Mouse (Mus musculus) lung, adult 2 months (tissue): Measurements from ENCODE around the gene Llgl2.

Source experiments
- CTCF ChIP-seq: fragments of 200-500 bp; IDR thresholded peaks from 2 replicates; pipeline ENCODE4 v1.5.1; 2011; ENCODE audit warnings: mild to moderate bottlenecking, low read length, control low read depth; ENCODE audit not compliant: insufficient read depth
- POLR2A ChIP-seq: fragments of 200-500 bp; IDR thresholded peaks from 2 replicates; pipeline ENCODE4 v1.6.1; 2011; ENCODE audit warnings: low read depth, mild to moderate bottlenecking, control low read depth, low read length, borderline replicate concordance; ENCODE audit errors: extremely low read depth

DNA sequence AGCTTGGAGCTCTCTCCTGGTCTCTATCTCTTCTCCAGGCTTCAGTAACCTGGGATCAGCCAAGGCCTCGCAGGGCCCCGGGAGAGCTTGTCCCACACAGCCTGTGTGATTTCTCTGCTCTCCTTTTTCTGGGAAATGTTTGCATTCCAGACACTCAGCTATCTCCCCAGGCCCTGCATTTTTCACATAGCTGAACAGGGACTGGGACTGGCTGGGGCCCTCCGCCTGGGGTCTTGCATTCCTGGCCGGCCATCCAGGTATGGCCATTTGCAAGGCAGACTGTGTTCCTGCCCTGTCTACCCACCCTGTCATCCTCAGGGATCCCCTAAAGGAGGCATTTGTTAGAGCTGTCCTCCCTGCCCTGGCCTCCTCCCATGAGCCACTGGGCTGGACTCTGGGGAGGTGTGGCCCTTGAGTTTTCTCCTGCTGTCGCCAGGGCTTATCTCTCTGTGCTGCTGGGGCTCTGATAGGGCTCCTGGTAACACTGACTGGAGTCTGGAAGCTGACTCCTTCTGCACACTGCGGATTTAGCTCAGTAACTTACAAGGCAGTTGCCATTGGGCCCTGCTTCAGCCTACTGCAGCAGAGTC lies 18.2 kb downstream of the Llgl2 start:
- TF ChIP-seq POLR2A (no peak), CTCF (no peak)
